Mouse (Mus musculus): ENCODE results near the gene Nfia. TPM values are rescaled to one million over a fixed set of nuclear protein-coding genes. Genes with fewer than 3 reads are reported as not detected.
A peak's percentile ranks its signal among the peaks of the same experiment; 100 is the strongest.

The Nfia gene
- polyA plus RNA-seq, 1 experiment = 0.02 TPM

GRCm38 (mm10) chr4:97869451-97869850 is 96.9 kb downstream of the Nfia start:
- peaks cover 29% of the 10 kb centered on the region for H3K4me1 ChIP-seq
- no peaks in the 10 kb centered on the region for H3K36me3 ChIP-seq (replicated peaks; ENCODE audit: low read length)
- H3K9me3 ChIP-seq = 0 out of 2 replicates have a peak, but pooled peaks cover 2% of the 10 kb centered on the region
- TF ChIP-seq FLI1 (IDR thresholded peaks at IDR 0.05; ENCODE audit: low read length) = no peak
- TF ChIP-seq GATA1 (IDR thresholded peaks at IDR 0.05; ENCODE audit: borderline replicate concordance, low read length) = no peak
- no peak overlapping the region for H3K4me3 ChIP-seq (replicated peaks)
- peaks cover 2% of the 10 kb centered on the region for H3K27me3 ChIP-seq (replicated peaks)

- H3K4me3 ChIP-seq (replicated peaks) = peak overlapping the region; percentile 9
- H3K9me3 ChIP-seq = 0 out of 2 replicates have a peak, but pooled peaks cover 2% of the 10 kb centered on the region
Observed at GRCm38 (mm10) chr4:97871770-97872439, 99.4 kb downstream of the Nfia start.

GRCm38 (mm10) chr4:97874916-97875315 is 102.4 kb downstream of the Nfia start:
- no peak for TF ChIP-seq GATA1 (IDR thresholded peaks at IDR 0.05; ENCODE audit: borderline replicate concordance, low read length)
- TF ChIP-seq FLI1 (IDR thresholded peaks at IDR 0.05; ENCODE audit: low read length) = no peak
- Histone ChIP-seq H3K27me3 (replicated peaks) (peaks cover 2% of the 10 kb centered on the region), H3K36me3 (replicated peaks; ENCODE audit: low read length) (no peaks in the 10 kb centered on the region), H3K4me1 (peaks cover 24% of the 10 kb centered on the region), H3K4me3 (replicated peaks) (no peak overlapping the region), H3K9me3 (no peaks in the 10 kb centered on the region)

More at GRCm38 (mm10) chr4:97871770-97872439, 99.4 kb downstream of the Nfia start:
- no peaks in the 10 kb centered on the region for H3K36me3 ChIP-seq (replicated peaks; ENCODE audit: low read length)
- H3K27me3 ChIP-seq (replicated peaks) = peaks cover 2% of the 10 kb centered on the region
- H3K4me1 ChIP-seq = peaks cover 29% of the 10 kb centered on the region
- no peak for TF ChIP-seq GATA1 (IDR thresholded peaks at IDR 0.05; ENCODE audit: borderline replicate concordance, low read length)
- TF ChIP-seq FLI1 (IDR thresholded peaks at IDR 0.05; ENCODE audit: low read length) = no peak

GRCm38 (mm10) chr4:97875901-97876300 is 103.4 kb downstream of the Nfia start:
- no peaks in the 10 kb centered on the region for H3K36me3 ChIP-seq (replicated peaks; ENCODE audit: low read length)
- no peak overlapping the region for H3K4me3 ChIP-seq (replicated peaks)
- no peak for TF ChIP-seq FLI1 (IDR thresholded peaks at IDR 0.05; ENCODE audit: low read length)
- TF ChIP-seq GATA1 (IDR thresholded peaks at IDR 0.05; ENCODE audit: borderline replicate concordance, low read length) = no peak
- H3K27me3 ChIP-seq (replicated peaks) = peaks cover 2% of the 10 kb centered on the region
- no peaks in the 10 kb centered on the region for H3K9me3 ChIP-seq
- peaks cover 24% of the 10 kb centered on the region for H3K4me1 ChIP-seq

GRCm38 (mm10) chr4:97879696-97880095 is 107.2 kb downstream of the Nfia start:
- Histone ChIP-seq H3K4me1 (peaks cover 13% of the 10 kb centered on the region), H3K9me3 (no peaks in the 10 kb centered on the region), H3K4me3 (replicated peaks) (no peak overlapping the region), H3K27me3 (replicated peaks) (no peaks in the 10 kb centered on the region), H3K36me3 (replicated peaks; ENCODE audit: low read length) (no peaks in the 10 kb centered on the region)
- TF ChIP-seq GATA1 (IDR thresholded peaks at IDR 0.05; ENCODE audit: borderline replicate concordance, low read length) (no peak), FLI1 (IDR thresholded peaks at IDR 0.05; ENCODE audit: low read length) (no peak)

GRCm38 (mm10) chr4:97880120-97881055 is 107.9 kb downstream of the Nfia start:
- Histone ChIP-seq H3K36me3 (replicated peaks; ENCODE audit: low read length) (no peaks in the 10 kb centered on the region), H3K4me1 (peaks cover 7% of the 10 kb centered on the region), H3K27me3 (replicated peaks) (no peaks in the 10 kb centered on the region), H3K4me3 (replicated peaks) (no peak overlapping the region), H3K9me3 (no peaks in the 10 kb centered on the region)
- TF ChIP-seq GATA1 (IDR thresholded peaks at IDR 0.05; ENCODE audit: borderline replicate concordance, low read length) (no peak), FLI1 (IDR thresholded peaks at IDR 0.05; ENCODE audit: low read length) (no peak)

- H3K36me3 ChIP-seq (replicated peaks; ENCODE audit: low read length) = no peaks in the 10 kb centered on the region
- TF ChIP-seq FLI1 (IDR thresholded peaks at IDR 0.05; ENCODE audit: low read length) (no peak), GATA1 (IDR thresholded peaks at IDR 0.05; ENCODE audit: borderline replicate concordance, low read length) (no peak)
- no peaks in the 10 kb centered on the region for H3K9me3 ChIP-seq
- no peak overlapping the region for H3K4me3 ChIP-seq (replicated peaks)
- peaks cover 9% of the 10 kb centered on the region for H3K4me1 ChIP-seq
- H3K27me3 ChIP-seq (replicated peaks) = no peaks in the 10 kb centered on the region
Observed at GRCm38 (mm10) chr4:97885574-97885973, 113.0 kb downstream of the Nfia start.

GRCm38 (mm10) chr4:97886220-97886619 is 113.7 kb downstream of the Nfia start:
- no peaks in the 10 kb centered on the region for H3K27me3 ChIP-seq (replicated peaks)
- no peak overlapping the region for H3K4me3 ChIP-seq (replicated peaks)
- no peaks in the 10 kb centered on the region for H3K36me3 ChIP-seq (replicated peaks; ENCODE audit: low read length)
- TF ChIP-seq GATA1 (IDR thresholded peaks at IDR 0.05; ENCODE audit: borderline replicate concordance, low read length) = no peak
- no peak for TF ChIP-seq FLI1 (IDR thresholded peaks at IDR 0.05; ENCODE audit: low read length)
- no peaks in the 10 kb centered on the region for H3K9me3 ChIP-seq
- peaks cover 13% of the 10 kb centered on the region for H3K4me1 ChIP-seq

GRCm38 (mm10) chr4:97887228-97887627 is 114.7 kb downstream of the Nfia start:
- TF ChIP-seq GATA1 (IDR thresholded peaks at IDR 0.05; ENCODE audit: borderline replicate concordance, low read length) = no peak
- TF ChIP-seq FLI1 (IDR thresholded peaks at IDR 0.05; ENCODE audit: low read length) = no peak
- Histone ChIP-seq H3K36me3 (replicated peaks; ENCODE audit: low read length) (no peaks in the 10 kb centered on the region), H3K4me3 (replicated peaks) (no peak overlapping the region), H3K4me1 (peaks cover 23% of the 10 kb centered on the region), H3K9me3 (no peaks in the 10 kb centered on the region), H3K27me3 (replicated peaks) (no peaks in the 10 kb centered on the region)

GRCm38 (mm10) chr4:97891063-97891462 is 118.5 kb downstream of the Nfia start:
- Histone ChIP-seq H3K4me3 (replicated peaks) (no peak overlapping the region), H3K27me3 (replicated peaks) (no peaks in the 10 kb centered on the region), H3K4me1 (peaks cover 47% of the 10 kb centered on the region), H3K9me3 (no peaks in the 10 kb centered on the region), H3K36me3 (replicated peaks; ENCODE audit: low read length) (no peaks in the 10 kb centered on the region)
- TF ChIP-seq FLI1 (IDR thresholded peaks at IDR 0.05; ENCODE audit: low read length) (no peak), GATA1 (IDR thresholded peaks at IDR 0.05; ENCODE audit: borderline replicate concordance, low read length) (no peak)
